In genomic region chr9:56924651-56925027, GRCm38 (mm10) we compare ENCODE assay signal across 8 mouse cellular contexts. TPM values are rescaled to one million over a fixed set of nuclear protein-coding genes. Genes with fewer than 3 reads are reported as not detected.
DNase-seq lines count a peak whose midpoint lies in the region; ATAC-seq lines count a peak whose summit lies in the region.

No protein-coding gene starts in this region.

- no peak for ATAC-seq in megakaryocyte, adult 5-6 weeks (ENCODE audit: poor library complexity, severe bottlenecking)
- no peak for ATAC-seq in forebrain, embryonic 15.5 days (replicated peaks)
- peak; percentile 68 for ATAC-seq in lung, embryonic 16.5 days (ENCODE audit: low read depth)
- no peak for ATAC-seq in activated CD4-positive, CD25-positive, alpha-beta regulatory T cell, adult 4 months

- peaks cover 48% of the 10 kb centered on the region for H3K4me1 ChIP-seq in megakaryocyte, embryonic 14.5 days
- H3K4me1 ChIP-seq in forebrain, embryonic 15.5 days = peaks cover 38% of the 10 kb centered on the region
- H3K4me1 ChIP-seq in lung, embryonic 16.5 days (replicated peaks; ENCODE audit: control insufficient read depth, insufficient read depth, low read length) = peaks cover 47% of the 10 kb centered on the region

- peak overlapping the region; percentile 22 for H3K4me2 ChIP-seq in forebrain, embryonic 15.5 days (replicated peaks)
- H3K4me2 ChIP-seq in lung, embryonic 16.5 days (ENCODE audit: low read depth, low read length) = peak overlapping the region; percentile 80

- peak overlapping the region; percentile 31 for H3K4me3 ChIP-seq in megakaryocyte, embryonic 14.5 days (replicated peaks)
- no peak overlapping the region for H3K4me3 ChIP-seq in forebrain, embryonic 15.5 days
- peak overlapping the region; percentile 47 for H3K4me3 ChIP-seq in lung, embryonic 16.5 days (ENCODE audit: low read length)

- H3K9me3 ChIP-seq in megakaryocyte, embryonic 14.5 days = peaks cover 6% of the 10 kb centered on the region
- no peaks in the 10 kb centered on the region for H3K9me3 ChIP-seq in forebrain, embryonic 15.5 days
- no peaks in the 10 kb centered on the region for H3K9me3 ChIP-seq in lung, embryonic 16.5 days (ENCODE audit: control insufficient read depth, low read length)

- DNase-seq in heart, postnatal 4 days = peak; percentile 97
- peak; percentile 84 for DNase-seq in layer of hippocampus, adult 9-11 months
- peak; percentile 47 for DNase-seq in retina, embryonic 14.5 days (ENCODE audit: low spot score)

- H3K27me3 ChIP-seq in megakaryocyte, embryonic 14.5 days (replicated peaks) = peaks cover 55% of the 10 kb centered on the region
- H3K27me3 ChIP-seq in forebrain, embryonic 15.5 days = no peaks in the 10 kb centered on the region
- H3K27me3 ChIP-seq in lung, embryonic 16.5 days (ENCODE audit: control insufficient read depth, insufficient read depth, low read depth, low read length) = no peaks in the 10 kb centered on the region

- H3K27ac ChIP-seq in forebrain, embryonic 15.5 days (replicated peaks) = no peak overlapping the region
- peak overlapping the region; percentile 86 for H3K27ac ChIP-seq in lung, embryonic 16.5 days (ENCODE audit: low read length)

- H3K36me3 ChIP-seq in megakaryocyte, embryonic 14.5 days (replicated peaks; ENCODE audit: low read length) = peaks cover 11% of the 10 kb centered on the region
- 0 out of 2 replicates have a peak, but pooled peaks cover 2% of the 10 kb centered on the region for H3K36me3 ChIP-seq in forebrain, embryonic 15.5 days
- peaks cover 15% of the 10 kb centered on the region for H3K36me3 ChIP-seq in lung, embryonic 16.5 days (ENCODE audit: control insufficient read depth, insufficient read depth, low read length)

- H3K9ac ChIP-seq in forebrain, embryonic 15.5 days (replicated peaks) = no peak overlapping the region
- H3K9ac ChIP-seq in lung, embryonic 16.5 days (ENCODE audit: low read length) = peak overlapping the region; percentile 58

- 35% methylated on average over 7 of the region's 7 CpGs for WGBS in forebrain, embryonic 15.5 days
- 5% methylated on average over 7 of the region's 7 CpGs for WGBS in lung, embryonic 16.5 days

RNA-seq across cellular contexts. Expression of gene Snx33, which starts 3.5 kb away (rescaled TPM):
- 0.19 and 0.94 TPM in 2 replicates for polyA plus RNA-seq in megakaryocyte, embryonic 14.5 days (2012; ENCODE audit: insufficient read depth, low replicate concordance)
- total RNA-seq in megakaryocyte, adult 5-6 weeks (2015) = 3.6 and 4.0 TPM in 2 replicates
- total RNA-seq in megakaryocyte, adult 5-6 weeks (2017) = 2.2 and 3.1 TPM in 2 replicates
- 2.5 and 3.2 TPM in 2 replicates for polyA plus RNA-seq in forebrain, embryonic 15.5 days (2015; fragmentation: Nextera tagmentation; extraction: Ambion mirVana)
- 10 to 100 TPM; 11.7 to 13.9 TPM for total RNA-seq in heart, postnatal 4 days (2021)
- polyA plus RNA-seq in lung, embryonic 16.5 days (2015; fragmentation: Nextera tagmentation; extraction: Ambion mirVana) = 11.8 and 12.2 TPM in 2 replicates
- polyA plus RNA-seq in activated CD4-positive, CD25-positive, alpha-beta regulatory T cell, adult 4 months (2017; shearing (Covaris generic)) = 1 to 10 TPM; 3.1 to 5.2 TPM

RNA-seq across cellular contexts. Expression of gene Imp3, which starts 12.6 kb away (rescaled TPM):
- polyA plus RNA-seq in megakaryocyte, embryonic 14.5 days (2012; ENCODE audit: insufficient read depth, low replicate concordance) = 42.0 and 92.2 TPM in 2 replicates
- total RNA-seq in megakaryocyte, adult 5-6 weeks (2015) = 71.0 and 83.9 TPM in 2 replicates
- total RNA-seq in megakaryocyte, adult 5-6 weeks (2017) = 34.2 and 54.6 TPM in 2 replicates
- polyA plus RNA-seq in forebrain, embryonic 15.5 days (2015; fragmentation: Nextera tagmentation; extraction: Ambion mirVana) = 79.2 and 85.0 TPM in 2 replicates
- total RNA-seq in heart, postnatal 4 days (2021) = 10 to 100 TPM; 53.5 to 54.4 TPM
- 73.3 and 80.2 TPM in 2 replicates for polyA plus RNA-seq in lung, embryonic 16.5 days (2015; fragmentation: Nextera tagmentation; extraction: Ambion mirVana)
- polyA plus RNA-seq in activated CD4-positive, CD25-positive, alpha-beta regulatory T cell, adult 4 months (2017; shearing (Covaris generic)) = 10 to 100 TPM; 54.8 to 68.4 TPM

RNA-seq across cellular contexts. Expression of gene Snupn, which starts 26.0 kb away (rescaled TPM):
- polyA plus RNA-seq in megakaryocyte, embryonic 14.5 days (2012; ENCODE audit: insufficient read depth, low replicate concordance) = 1.3 and 2.5 TPM in 2 replicates
- 3.5 and 4.6 TPM in 2 replicates for total RNA-seq in megakaryocyte, adult 5-6 weeks (2015)
- 5.0 and 7.1 TPM in 2 replicates for total RNA-seq in megakaryocyte, adult 5-6 weeks (2017)
- 29.5 and 31.9 TPM in 2 replicates for polyA plus RNA-seq in forebrain, embryonic 15.5 days (2015; fragmentation: Nextera tagmentation; extraction: Ambion mirVana)
- total RNA-seq in heart, postnatal 4 days (2021) = 1 to 10 TPM; 8.6 to 9.1 TPM
- 22.0 and 23.4 TPM in 2 replicates for polyA plus RNA-seq in lung, embryonic 16.5 days (2015; fragmentation: Nextera tagmentation; extraction: Ambion mirVana)
- 10 to 100 TPM; 16.2 to 21.2 TPM for polyA plus RNA-seq in activated CD4-positive, CD25-positive, alpha-beta regulatory T cell, adult 4 months (2017; shearing (Covaris generic))

RNA-seq across cellular contexts. Expression of gene Cspg4, which starts 59.8 kb away (rescaled TPM):
- 0.01 TPM in 1 of 2 replicates, not detected in the other for polyA plus RNA-seq in megakaryocyte, embryonic 14.5 days (2012; ENCODE audit: insufficient read depth, low replicate concordance)
- total RNA-seq in megakaryocyte, adult 5-6 weeks (2015) = not detected in 2 replicates
- not detected in 2 replicates for total RNA-seq in megakaryocyte, adult 5-6 weeks (2017)
- 5.1 and 6.0 TPM in 2 replicates for polyA plus RNA-seq in forebrain, embryonic 15.5 days (2015; fragmentation: Nextera tagmentation; extraction: Ambion mirVana)
- total RNA-seq in heart, postnatal 4 days (2021) = 10 to 100 TPM; 55.6 to 56.6 TPM
- 23.9 and 26.5 TPM in 2 replicates for polyA plus RNA-seq in lung, embryonic 16.5 days (2015; fragmentation: Nextera tagmentation; extraction: Ambion mirVana)
- polyA plus RNA-seq in activated CD4-positive, CD25-positive, alpha-beta regulatory T cell, adult 4 months (2017; shearing (Covaris generic)) = under 1 TPM in 1 of 2 experiments, not detected in 1; 0.33 TPM

Comparison
In these comparisons a context has a peak if more than half of its experiments do, and no peak if none do; other contexts are left out.
1. DNase-seq: peak in every context shown above with its lines; median percentile 97 in heart, postnatal 4 days; 84 in layer of hippocampus, adult 9-11 months; 47 in retina, embryonic 14.5 days.